Mouse (Mus musculus) kidney, adult 2 months (tissue): Measurements from ENCODE around the gene Ccr7. TPM values are rescaled to one million over a fixed set of nuclear protein-coding genes. Genes with fewer than 3 reads are reported as not detected.

Source experiments
- DNase-seq: peaks from one replicate; pipeline ENCODE4 v3.0.0; 2021
- H3K27ac ChIP-seq: fragments of 200-500 bp; 2 replicates; pipeline ENCODE4 v1.5.1; 2012; ENCODE audit warnings: low read depth, low read length, control low read depth, inconsistent platforms; ENCODE audit not compliant: insufficient read depth
- H3K27me3 ChIP-seq: fragments of 200-500 bp; replicated peaks from 2 replicates; pipeline ENCODE4 v1.6.1; 2012; ENCODE audit warnings: mild to moderate bottlenecking, moderate library complexity, low read length, inconsistent platforms; ENCODE audit not compliant: control insufficient read depth, insufficient read depth
- H3K36me3 ChIP-seq: fragments of 200-500 bp; 2 replicates; pipeline ENCODE4 v1.6.1; 2012; ENCODE audit warnings: mild to moderate bottlenecking, moderate library complexity, low read length, inconsistent platforms; ENCODE audit not compliant: control insufficient read depth, insufficient read depth
- H3K4me1 ChIP-seq: fragments of 200-500 bp; 2 replicates; pipeline ENCODE4 v1.6.1; 2011; ENCODE audit warnings: low read length; ENCODE audit not compliant: control insufficient read depth, insufficient read depth
- H3K4me3 ChIP-seq: fragments of 200-500 bp; 2 replicates; pipeline ENCODE4 v1.5.1; 2011; ENCODE audit warnings: mild to moderate bottlenecking, low read depth, low read length, control low read depth; ENCODE audit not compliant: insufficient read depth
- CTCF ChIP-seq: fragments of 200-500 bp; conservative IDR thresholded peaks from 2 replicates; pipeline ENCODE4 v1.5.1; 2011; ENCODE audit warnings: low read depth, mild to moderate bottlenecking, control low read depth, low read length, moderate library complexity, mixed read lengths; ENCODE audit not compliant: insufficient read depth, insufficient read length
- POLR2A ChIP-seq: fragments of 200-500 bp; IDR thresholded peaks from one replicate; pipeline ENCODE4 v1.6.1; 2011; ENCODE audit warnings: low read depth, low read length, control low read depth
- WGBS: fragments of 180-500 bp; shearing (Covaris S2); methylation state at CpG from one replicate; pipeline ENCODE4 v1.1.7; 2018; 5-methylcytosine and 5-hydroxymethylcytosine counted together
- polyA plus RNA-seq: library from polyadenylated mRNA; depleted of rRNA; stranded (reverse); fragments of >200 nt; gene quantifications from 2 replicates; pipeline ENCODE4 v1.2.3, GENCODE M21; 2012; rRNA removed

Ccr7 gene
- 1.1 and 11.2 TPM in 2 replicates for polyA plus RNA-seq

DNA sequence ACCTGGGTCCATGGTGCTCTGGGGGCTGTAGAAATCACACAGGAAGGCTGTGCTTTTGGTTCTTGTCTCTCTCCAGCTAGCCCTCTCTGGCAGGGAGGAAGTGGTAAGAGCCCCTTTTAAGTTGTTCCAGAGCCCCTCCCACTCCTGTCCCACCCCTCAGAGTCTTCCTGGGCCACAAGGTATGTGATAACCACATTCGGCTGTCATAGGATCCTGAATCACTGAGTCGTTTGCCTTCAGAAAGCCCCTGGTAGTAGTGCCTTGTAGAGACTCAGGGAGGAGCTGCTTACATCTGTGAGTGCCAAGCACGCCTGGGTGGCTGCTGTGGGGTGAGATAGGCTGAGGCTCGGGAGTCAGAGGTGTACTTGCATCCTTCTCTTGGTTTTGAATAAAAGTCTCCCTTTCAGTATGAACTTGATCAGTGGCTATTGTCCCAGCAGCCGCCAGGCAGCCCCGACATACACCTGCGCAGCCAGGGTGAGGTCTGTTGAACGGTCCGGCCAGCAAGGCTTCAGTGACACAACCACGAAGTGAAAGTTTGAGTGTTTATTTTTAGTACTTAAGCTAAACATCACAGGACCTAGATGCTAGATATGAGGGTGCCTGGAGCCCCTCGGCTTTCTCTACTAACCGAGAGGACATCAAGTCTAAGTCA lies at the start of gene Ccr7:
TSS of gene Ccr7 (minus strand) at position 91 of the 655 bp plus-strand sequence.
- Histone ChIP-seq H3K27ac (no peak within 1 kb of the TSS), H3K4me1 (no peaks in the 10 kb centered on the region), H3K27me3 (no peaks in the 10 kb centered on the region), H3K4me3 (no peak within 1 kb of the TSS), H3K36me3 (no peaks in the 10 kb centered on the region)
- 64% methylated on average over 12 of the region's 12 CpGs for WGBS
- TF ChIP-seq POLR2A (no peak), CTCF (no peak)
- no peak for DNase-seq

DNA sequence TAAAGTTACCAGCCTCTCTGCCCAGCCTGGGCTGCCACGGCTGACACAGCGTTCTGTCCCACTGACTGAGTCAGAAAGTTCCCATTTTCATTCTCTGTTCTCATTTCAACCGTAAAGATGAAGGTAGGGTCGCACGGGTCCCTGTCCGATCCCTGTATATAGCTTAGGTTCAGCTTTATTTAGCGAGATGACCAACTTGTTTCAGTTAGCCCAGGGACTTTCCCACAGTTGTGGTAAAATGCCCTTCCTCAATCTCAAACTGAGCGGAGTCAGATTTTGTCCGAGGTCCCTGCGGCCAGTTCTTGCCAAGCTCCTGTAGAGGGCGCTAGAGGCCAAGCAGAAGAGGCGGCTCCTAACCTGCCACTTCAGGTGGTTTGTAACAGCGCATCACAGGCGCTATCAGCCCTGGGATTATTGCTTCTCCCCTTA lies 34.3 kb upstream of the Ccr7 start:
- peak; percentile 50 for DNase-seq
- no peaks in the 10 kb centered on the region for H3K4me1 ChIP-seq
- no peak overlapping the region for H3K27ac ChIP-seq
- H3K36me3 ChIP-seq: no peaks in the 10 kb centered on the region
- 20% methylated on average over 14 of the region's 14 CpGs for WGBS
- H3K4me3 ChIP-seq: no peak overlapping the region
- TF ChIP-seq CTCF: peak; percentile 88
- no peak for TF ChIP-seq POLR2A
- H3K27me3 ChIP-seq: no peaks in the 10 kb centered on the region

DNA sequence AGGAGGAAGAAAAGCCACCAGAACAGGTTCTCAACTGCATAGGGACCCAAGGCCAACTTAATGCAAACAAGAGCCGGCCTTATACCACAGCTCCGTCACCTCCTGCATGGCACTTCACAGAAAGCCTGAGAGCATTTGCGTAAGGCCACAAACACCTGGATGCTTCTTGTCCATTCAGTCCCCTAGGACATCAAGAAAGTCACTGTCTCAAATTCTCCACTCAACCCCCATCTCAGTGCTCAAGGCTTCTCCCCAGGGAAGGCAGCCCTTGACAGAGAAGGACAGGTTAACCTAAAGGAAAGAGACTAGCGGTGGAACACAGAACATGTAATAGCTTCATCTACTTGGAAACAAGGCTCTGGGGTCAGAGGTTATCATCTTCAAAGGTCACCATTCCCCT lies 32.5 kb upstream of the Ccr7 start:
- no peaks in the 10 kb centered on the region for H3K36me3 ChIP-seq
- TF ChIP-seq CTCF: no peak
- TF ChIP-seq POLR2A: no peak
- H3K4me1 ChIP-seq: no peaks in the 10 kb centered on the region
- H3K4me3 ChIP-seq: no peak overlapping the region
- no peak overlapping the region for H3K27ac ChIP-seq
- WGBS: 98% methylated on average over 4 of the region's 4 CpGs
- no peaks in the 10 kb centered on the region for H3K27me3 ChIP-seq
- DNase-seq: no peak

DNA sequence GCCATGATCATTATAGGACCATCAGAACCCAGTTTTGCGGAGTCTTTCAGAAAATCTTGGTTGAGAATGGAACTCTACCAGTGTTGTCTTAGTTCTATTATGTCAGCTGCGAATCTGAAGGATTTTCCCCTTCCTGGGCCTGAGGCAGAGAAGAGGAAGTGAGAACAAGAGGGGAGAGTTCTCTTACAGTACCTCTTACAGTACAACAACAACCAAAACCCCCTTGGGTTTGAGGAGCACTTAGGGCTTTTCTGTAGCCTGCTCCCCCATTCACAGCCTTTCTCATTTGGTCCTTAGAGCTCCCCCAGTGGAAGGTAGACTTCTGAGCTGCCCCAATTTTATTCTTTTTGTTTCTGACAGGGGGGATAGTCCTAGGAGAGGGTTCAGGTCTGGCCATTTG lies 32.0 kb upstream of the Ccr7 start:
- no peaks in the 10 kb centered on the region for H3K4me1 ChIP-seq
- H3K27ac ChIP-seq: no peak overlapping the region
- 78% methylated on average over 2 of the region's 2 CpGs for WGBS
- TF ChIP-seq CTCF: no peak
- TF ChIP-seq POLR2A: no peak
- no peaks in the 10 kb centered on the region for H3K36me3 ChIP-seq
- no peak for DNase-seq
- H3K4me3 ChIP-seq: no peak overlapping the region
- no peaks in the 10 kb centered on the region for H3K27me3 ChIP-seq

DNA sequence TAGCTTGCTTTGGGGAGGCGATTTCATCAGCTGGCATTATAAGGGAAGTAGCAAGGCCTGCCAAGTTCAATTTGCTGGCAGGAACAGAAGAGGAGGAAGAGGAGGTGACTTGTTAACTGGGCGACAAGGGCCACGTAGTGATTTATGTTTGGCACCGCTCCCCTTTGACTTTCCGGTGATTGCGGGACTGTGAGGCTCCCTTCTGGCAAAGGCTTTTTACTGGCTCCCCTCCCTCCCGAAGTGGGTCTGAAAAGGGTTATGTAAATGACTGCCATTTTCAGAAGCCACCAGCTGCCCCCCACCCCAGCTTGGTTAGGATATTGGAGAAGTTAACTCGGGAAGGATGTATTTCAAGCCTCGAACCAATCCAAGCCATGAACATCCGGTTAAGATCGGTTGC lies 27.7 kb upstream of the Ccr7 start:
- peak; percentile 22 for DNase-seq
- Histone ChIP-seq H3K27ac (no peak overlapping the region), H3K27me3 (no peaks in the 10 kb centered on the region), H3K36me3 (no peaks in the 10 kb centered on the region), H3K4me1 (no peaks in the 10 kb centered on the region), H3K4me3 (no peak overlapping the region)
- TF ChIP-seq POLR2A: no peak
- no peak for TF ChIP-seq CTCF
- WGBS: 33% methylated on average over 11 of the region's 11 CpGs

DNA sequence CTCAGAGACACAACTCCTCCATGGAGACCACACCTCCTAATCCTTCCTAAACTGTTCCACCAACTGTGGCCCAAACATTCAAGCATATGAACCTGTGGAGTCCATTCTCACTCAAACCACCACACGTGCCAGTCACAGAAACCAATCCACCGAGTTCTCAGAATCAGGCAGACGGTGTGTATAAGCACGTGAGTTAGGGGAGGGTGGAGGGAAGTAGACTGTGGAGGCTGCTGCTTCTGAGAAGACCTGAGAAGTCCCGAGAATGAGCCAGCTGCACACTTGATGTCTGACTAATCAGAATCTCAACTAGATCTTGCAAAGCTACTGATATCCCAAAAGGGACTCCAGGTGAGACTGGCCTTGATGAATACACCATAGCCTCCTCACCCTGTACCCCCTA lies 25.2 kb upstream of the Ccr7 start:
- Histone ChIP-seq H3K4me1 (no peaks in the 10 kb centered on the region), H3K27me3 (no peaks in the 10 kb centered on the region), H3K36me3 (no peaks in the 10 kb centered on the region), H3K4me3 (no peak overlapping the region), H3K27ac (no peak overlapping the region)
- DNase-seq: no peak
- TF ChIP-seq POLR2A (no peak), CTCF (no peak)
- 95% methylated on average over 5 of the region's 5 CpGs for WGBS

DNA sequence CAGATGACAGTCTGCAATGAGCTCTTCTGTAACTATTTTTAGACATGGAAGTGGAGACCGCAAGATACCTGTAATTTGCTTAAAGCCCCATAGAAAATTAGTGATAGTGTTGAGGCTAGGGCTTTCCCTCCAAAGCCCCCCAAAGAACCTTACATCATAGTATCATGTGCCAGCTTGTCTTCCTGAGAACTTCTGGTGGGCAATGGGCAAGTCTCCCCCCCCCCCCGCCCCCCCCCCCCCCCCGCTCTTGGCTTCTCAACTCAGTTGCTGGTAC lies 23.0 kb upstream of the Ccr7 start:
- TF ChIP-seq POLR2A (no peak), CTCF (no peak)
- H3K4me3 ChIP-seq: no peak overlapping the region
- H3K27me3 ChIP-seq: no peaks in the 10 kb centered on the region
- no peaks in the 10 kb centered on the region for H3K4me1 ChIP-seq
- WGBS: 56% methylated on average over 2 of the region's 3 CpGs
- DNase-seq: no peak
- no peak overlapping the region for H3K27ac ChIP-seq
- H3K36me3 ChIP-seq: no peaks in the 10 kb centered on the region
